Mouse (Mus musculus): ENCODE results near the gene Slc31a1.

The Slc31a1 gene

DNA sequence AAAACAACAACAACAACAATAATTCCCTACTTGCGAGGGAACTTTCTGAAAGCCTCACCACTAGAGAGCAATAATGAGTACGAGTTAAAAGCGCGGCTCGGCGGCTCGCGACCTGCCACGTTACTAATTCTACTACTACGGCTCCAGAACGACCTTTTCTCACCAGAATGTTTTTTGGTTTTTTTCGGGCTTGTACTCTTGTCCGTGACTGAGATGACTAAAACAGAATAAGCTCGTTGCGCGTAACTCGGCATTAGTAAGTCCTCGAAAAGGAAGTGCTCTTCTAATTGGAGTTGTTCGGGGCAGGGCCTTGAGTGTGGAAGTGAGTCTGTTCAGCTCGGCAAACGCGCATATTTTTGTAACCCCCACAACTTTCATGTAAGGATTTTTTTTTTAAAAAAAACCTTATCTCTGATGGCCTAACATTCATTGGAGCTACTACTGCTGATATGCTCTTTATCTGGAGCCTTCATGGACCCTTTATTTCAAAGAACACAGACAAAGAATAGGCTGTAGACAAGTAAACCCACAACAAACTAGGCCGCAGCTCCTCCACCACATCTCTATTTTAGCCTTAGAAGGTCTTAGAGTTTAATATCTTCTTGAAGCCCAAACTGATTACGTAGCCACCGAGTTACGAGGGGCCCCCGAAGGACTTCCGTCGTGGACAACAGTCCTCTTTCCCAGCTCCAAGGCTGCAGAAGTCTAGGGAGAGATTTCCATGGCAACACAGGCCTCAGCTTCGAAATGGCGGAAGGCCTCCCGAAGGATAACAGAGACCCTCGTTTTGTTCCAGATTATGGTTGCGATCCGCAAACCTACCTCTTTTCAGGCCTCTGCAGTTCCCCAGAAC lies 47.4 kb downstream of the Slc31a1 start:
- DNase-seq (ENCODE audit: low spot score) = peak; percentile 42

- peak; percentile 94 for DNase-seq (ENCODE audit: low spot score)
Observed at GRCm38 (mm10) chr4:62408601-62409282, 48.2 kb downstream of the Slc31a1 start, which contains the start of the genes Cdc26 and Prpf4. Gene Cdc26, minus strand, starts transcription at chr4:62408642. Gene Prpf4, plus strand, starts transcription at chr4:62408797.

DNA sequence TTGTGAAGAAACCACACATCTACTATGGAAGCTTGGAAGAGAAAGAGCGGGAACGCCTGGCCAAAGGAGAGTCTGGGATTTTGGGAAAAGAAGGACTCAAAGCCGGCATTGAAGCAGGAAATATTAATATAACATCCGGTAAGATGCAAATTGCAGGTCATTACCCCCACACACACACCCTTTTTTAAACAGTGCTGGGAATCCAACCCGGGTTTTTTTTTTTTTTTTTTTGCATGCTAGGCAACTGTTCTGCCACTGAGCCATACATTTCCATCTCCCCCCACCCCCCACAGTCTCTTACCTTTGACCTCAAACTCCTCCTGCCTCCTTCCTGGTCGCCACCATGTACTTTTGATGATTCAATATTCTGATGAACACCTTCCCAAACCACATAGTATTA lies 49.1 kb downstream of the Slc31a1 start:
- DNase-seq (ENCODE audit: low spot score) = no peak

DNA sequence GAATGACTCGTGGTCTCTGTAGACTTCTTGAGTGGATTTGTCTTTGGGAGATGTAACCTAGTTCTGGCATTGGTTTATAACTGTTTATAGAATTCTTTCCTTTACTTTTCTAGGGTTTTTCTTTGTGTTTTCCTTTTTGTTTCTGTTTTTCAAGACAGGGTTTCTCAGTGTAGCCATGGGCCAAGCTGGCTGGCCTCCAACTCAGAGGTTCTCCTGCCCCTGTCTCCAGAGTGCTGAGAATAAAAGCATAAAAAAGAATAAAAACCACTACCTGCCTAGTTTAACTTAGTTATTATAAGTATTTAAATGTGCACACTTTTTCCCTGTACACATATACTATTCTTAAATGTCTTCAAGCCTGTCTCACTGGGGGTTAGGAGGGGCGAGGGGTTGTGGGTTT lies 49.8 kb downstream of the Slc31a1 start:
- no peak for DNase-seq (ENCODE audit: low spot score)

DNA sequence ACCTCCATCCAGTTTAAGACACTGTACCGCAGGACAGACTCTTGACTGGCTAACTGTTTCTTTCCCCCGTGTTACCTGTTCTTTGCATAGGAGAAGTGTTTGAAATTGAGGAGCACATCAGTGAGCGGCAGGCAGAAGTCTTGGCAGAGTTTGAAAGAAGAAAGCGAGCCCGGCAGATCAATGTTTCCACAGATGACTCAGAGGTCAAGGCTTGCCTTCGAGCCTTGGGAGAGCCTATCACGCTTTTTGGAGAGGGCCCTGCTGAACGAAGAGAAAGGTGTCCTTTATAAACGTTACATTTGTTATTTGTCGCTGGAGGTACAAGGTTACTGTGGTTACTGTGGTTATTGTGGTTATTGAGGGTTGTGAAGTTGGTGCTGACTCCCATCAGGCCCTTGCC lies 51.1 kb downstream of the Slc31a1 start:
- no peak for DNase-seq (ENCODE audit: low spot score)

GRCm38 (mm10) chr4:62418448-62418847 lies 57.9 kb downstream of the Slc31a1 start:
- no peak for DNase-seq (ENCODE audit: low spot score)

DNA sequence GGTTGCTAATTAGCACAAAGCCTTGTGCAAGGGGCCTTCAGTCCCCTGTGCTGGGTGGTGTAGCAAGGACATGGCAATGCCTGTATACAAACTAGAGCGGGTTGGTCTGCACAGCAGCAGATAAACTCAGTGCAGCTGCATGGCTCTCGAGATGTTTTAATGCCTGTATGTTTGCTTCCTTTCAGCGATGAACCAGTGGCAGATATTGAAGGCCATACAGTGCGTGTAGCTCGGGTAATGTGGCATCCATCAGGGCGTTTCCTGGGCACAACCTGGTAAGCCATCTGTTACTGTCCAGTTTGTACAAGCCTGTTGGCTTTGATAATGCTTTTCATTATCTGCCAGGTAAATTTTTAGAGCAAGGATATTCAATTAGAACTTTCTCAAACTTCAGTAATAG lies 58.6 kb downstream of the Slc31a1 start:
- no peak for DNase-seq (ENCODE audit: low spot score)

GRCm38 (mm10) chr4:62425891-62426290 lies 65.4 kb downstream of the Slc31a1 start:
- no peak for DNase-seq (ENCODE audit: low spot score)

DNA sequence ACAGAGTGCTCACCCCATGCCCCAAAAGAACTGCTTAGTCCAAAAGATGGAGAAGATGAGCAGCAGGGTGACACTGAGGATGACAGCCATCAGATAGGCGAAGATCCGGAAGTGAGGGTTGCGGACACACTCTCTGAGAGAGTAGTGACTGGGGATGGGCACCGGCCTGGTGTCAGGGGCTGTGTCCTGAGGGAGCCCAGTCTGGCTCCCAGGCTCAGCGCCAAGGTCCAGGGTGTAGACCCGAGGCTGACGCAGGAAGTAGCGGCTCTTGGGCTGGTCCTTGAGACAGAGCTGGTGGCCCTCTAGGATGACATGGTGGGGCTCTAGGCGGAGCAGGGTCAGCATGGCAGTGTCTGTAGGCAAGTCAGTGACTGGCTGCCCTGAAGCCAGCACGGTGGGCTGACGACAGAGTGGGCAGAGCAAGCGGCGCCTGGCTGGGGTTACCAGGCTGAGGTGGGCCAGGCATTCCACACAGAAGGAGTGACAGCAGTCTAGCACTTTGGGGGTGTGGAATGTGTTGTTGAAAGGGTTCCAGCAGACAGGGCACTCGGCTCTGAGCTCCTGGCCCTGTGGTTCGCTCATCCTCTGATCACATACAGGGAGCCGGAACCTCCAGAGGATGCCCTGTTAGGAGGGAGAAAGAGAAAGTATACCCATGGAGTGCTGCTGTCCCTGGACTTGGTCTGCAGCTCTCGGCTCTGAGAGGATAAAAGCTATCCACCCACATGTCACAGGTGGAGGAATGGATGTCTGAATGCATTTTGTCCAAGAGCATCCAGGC lies 67.6 kb downstream of the Slc31a1 start:
- DNase-seq (ENCODE audit: low spot score) = no peak

- DNase-seq (ENCODE audit: low spot score) = no peak
Observed at GRCm38 (mm10) chr4:62429616-62430015, 69.1 kb downstream of the Slc31a1 start.

- no peak for DNase-seq (ENCODE audit: low spot score)
Observed at GRCm38 (mm10) chr4:62430678-62431077, 70.2 kb downstream of the Slc31a1 start.

GRCm38 (mm10) chr4:62431522-62431921 lies 71.0 kb downstream of the Slc31a1 start:
- DNase-seq (ENCODE audit: low spot score) = no peak

DNA sequence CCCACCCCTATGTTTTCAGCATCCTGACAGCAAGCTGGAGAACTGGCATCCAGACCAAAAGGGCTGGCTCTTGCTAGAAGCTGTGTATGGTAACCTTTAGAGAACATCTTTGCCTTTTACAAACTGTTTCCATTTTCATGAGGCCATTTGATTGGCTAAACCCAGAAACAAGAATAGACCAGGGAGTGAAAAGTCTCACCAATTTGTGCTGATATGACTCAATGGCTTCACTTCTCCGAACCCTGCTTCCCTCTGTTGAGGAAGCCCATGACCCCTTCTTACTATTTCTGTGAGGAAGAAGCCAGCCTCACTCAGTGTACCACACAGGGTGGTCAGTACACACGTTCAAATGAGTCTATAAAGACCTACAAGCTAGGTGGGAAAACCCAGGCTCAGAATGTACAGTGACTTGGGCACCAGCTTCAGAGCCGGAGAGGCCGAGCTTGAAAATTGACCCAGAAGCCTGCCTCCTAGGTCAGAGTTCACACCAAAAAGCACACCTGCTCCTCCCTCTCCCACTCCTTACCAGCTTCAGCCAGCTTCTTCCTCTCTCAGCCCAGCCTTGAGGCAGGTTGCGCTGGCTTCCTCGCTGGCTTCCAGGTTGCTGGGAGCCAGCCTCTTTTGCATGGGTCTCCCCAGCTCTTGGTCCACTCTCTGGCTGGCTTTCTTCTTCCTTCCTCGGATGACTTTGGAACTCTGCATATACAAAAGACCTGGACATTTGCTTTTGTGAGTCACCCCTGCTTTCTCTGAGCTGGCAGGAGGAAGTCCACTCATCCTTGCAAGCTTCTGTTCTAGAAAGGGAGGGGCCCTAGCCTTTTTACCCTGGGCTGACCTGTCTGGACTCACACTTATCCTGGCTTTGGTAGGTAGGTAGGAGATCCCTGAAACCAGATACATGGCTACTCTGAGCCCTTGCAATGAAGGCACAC lies 73.7 kb downstream of the Slc31a1 start:
- no peak for DNase-seq (ENCODE audit: low spot score)

DNA sequence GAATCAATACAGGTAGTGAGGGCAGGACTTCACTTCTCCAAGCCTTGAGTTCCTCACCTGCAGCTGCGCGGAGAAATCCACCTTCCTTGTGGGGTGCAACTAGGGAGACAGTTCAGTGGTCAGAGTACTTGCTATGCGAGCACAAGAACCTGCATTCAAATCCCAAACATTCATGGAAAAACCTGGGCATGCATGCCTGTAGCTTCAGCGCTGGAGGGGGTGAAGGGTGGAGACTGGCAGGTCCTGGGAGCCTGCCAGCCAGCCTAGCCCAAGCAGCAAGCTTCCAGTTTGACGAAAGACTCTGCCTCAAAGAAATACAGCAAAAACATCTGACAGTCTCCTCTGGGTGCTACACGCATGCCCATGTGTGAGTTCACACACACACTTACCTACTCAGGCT lies 74.6 kb downstream of the Slc31a1 start, which contains the start of gene Rnf183:
Rnf183 (minus strand) TSS at position 172 of the 400 bp plus-strand sequence.
- no peak for DNase-seq (ENCODE audit: low spot score)

GRCm38 (mm10) chr4:62437256-62437778 lies 76.8 kb downstream of the Slc31a1 start:
- DNase-seq (ENCODE audit: low spot score) = no peak

DNA sequence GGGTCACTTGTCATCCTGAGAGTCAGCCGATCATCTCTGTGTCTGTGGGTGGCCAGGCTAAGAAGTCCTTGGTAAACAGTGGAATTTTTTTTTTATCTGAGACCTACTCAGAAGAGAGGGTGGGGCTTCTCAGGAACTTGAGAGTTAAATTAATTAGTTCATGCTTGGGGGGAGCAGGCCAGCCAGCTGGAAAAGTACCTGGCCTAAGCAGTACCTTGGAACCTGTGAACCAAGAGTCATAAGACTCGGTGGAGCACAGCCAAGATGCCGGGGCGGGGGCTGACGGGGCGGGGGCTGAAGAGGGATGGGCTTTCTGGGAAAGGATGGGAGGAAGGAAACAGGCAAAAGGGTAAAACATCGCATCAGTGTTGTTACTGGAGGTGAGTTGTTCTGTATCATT lies 77.3 kb downstream of the Slc31a1 start:
- DNase-seq (ENCODE audit: low spot score) = no peak

GRCm38 (mm10) chr4:62439793-62440192 lies 79.3 kb downstream of the Slc31a1 start:
- DNase-seq (ENCODE audit: low spot score) = no peak

DNA sequence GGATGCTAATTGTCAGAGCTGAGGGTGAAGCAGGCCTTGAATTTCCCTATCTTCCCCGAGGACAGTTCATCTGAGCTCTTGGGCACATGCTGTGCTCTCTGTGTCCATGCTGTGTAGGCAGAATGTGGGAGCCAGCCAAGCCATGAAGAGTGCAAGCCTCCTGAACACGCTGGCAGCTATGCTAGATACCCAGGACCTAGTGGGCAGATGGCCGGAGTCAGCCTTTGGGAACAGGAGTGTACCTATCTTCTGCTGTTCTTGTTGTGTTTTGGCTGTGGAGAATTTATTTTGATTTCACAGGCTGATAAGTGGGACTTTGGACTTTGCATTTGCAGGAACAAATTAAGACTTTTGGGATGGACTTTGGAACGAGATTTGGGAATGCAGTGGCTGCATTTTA lies 80.0 kb downstream of the Slc31a1 start:
- DNase-seq (ENCODE audit: low spot score) = no peak

DNA sequence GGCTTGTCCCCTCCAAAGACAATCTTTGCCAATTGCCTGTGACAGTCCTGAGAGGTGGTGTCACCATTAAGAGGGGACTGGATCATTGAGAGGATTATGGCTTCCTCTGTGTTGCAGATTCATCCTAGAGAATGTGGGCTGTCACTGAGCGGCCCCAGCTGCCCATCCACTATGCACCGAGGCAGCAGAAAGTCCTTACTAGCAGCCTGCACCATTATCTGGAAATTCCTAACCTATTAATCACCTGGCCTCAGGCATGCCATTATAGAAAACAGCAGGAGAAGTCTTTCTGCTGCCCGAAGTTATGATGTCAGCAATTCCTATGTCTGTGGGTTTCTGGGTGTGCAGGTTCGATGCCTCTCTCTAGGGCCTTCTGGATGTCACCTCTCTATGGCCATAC lies 80.5 kb downstream of the Slc31a1 start:
- no peak for DNase-seq (ENCODE audit: low spot score)
